Mouse (Mus musculus) MEL (cell line): ENCODE measurements around the gene Hps4. TPM values are rescaled to one million over a fixed set of nuclear protein-coding genes. Genes with fewer than 3 reads are reported as not detected.

Experiments used
- DNase-seq: peaks from one replicate; pipeline ENCODE4 v3.0.0; 2011; ENCODE audit warnings: low read depth, low spot score
- H3K27ac ChIP-seq: 2 replicates; pipeline ENCODE4 v1.5.1; 2012; ENCODE audit warnings: low read depth, mild to moderate bottlenecking, control low read depth, low read length, moderate library complexity; ENCODE audit not compliant: control insufficient read depth
- H3K27me3 ChIP-seq, 2 experiments: fragments of 150-350 bp in 1 of 2; sonication (generic) in 1 of 2; 2 replicates each; pipeline ENCODE4 v1.6.1; 2012; ENCODE audit warnings: low read length in 2 of 2, mild to moderate bottlenecking in 2 of 2, improper control_type of control experiment in 1 of 2, moderate library complexity in 1 of 2; ENCODE audit not compliant: insufficient read depth in 2 of 2, control insufficient read depth in 1 of 2
- H3K36me3 ChIP-seq, 2 experiments: 2 replicates each; pipeline ENCODE4 v1.6.1; 2012 to 2014; ENCODE audit warnings: low read length in 2 of 2, improper control_type of control experiment in 1 of 2, inconsistent platforms in 1 of 2, mild to moderate bottlenecking in 1 of 2; ENCODE audit not compliant: insufficient read depth in 2 of 2, control insufficient read depth in 1 of 2
- H3K4me1 ChIP-seq, 2 experiments: fragments of 150-350 bp in 1 of 2; sonication (generic) in 1 of 2; 2 replicates each; pipeline ENCODE4 v1.6.1; 2012; ENCODE audit warnings: low read length in 2 of 2, improper control_type of control experiment in 1 of 2, mild to moderate bottlenecking in 1 of 2; ENCODE audit not compliant: insufficient read depth in 2 of 2, control insufficient read depth in 1 of 2
- H3K4me3 ChIP-seq, 2 experiments: fragments of 150-350 bp in 1 of 2; sonication (generic) in 1 of 2; 2 replicates each; pipeline ENCODE4 v1.5.1; 2012; ENCODE audit warnings: low read depth in 2 of 2, low read length in 2 of 2, mild to moderate bottlenecking in 2 of 2, moderate library complexity in 2 of 2, control low read depth in 1 of 2, improper control_type of control experiment in 1 of 2; ENCODE audit not compliant: control insufficient read depth in 1 of 2, insufficient read depth in 1 of 2
- H3K79me2 ChIP-seq: 2 replicates; pipeline ENCODE4 v1.6.1; 2012; ENCODE audit warnings: mild to moderate bottlenecking, low read length, moderate library complexity; ENCODE audit not compliant: control insufficient read depth, poor library complexity, insufficient read depth
- H3K9ac ChIP-seq: 2 replicates; pipeline ENCODE4 v1.6.1; 2012; ENCODE audit warnings: low read depth, mild to moderate bottlenecking, control low read depth, low read length, moderate library complexity; ENCODE audit not compliant: control insufficient read depth, poor library complexity, severe bottlenecking
- H3K9me3 ChIP-seq: fragments of 150-350 bp; sonication (generic); replicated peaks from 2 replicates; pipeline ENCODE4 v1.6.1; 2012; ENCODE audit warnings: mild to moderate bottlenecking, low read length, improper control_type of control experiment, moderate library complexity; ENCODE audit not compliant: insufficient read depth
- BHLHE40 ChIP-seq: IDR thresholded peaks from 2 replicates; pipeline ENCODE4 v1.6.1; 2012; ENCODE audit warnings: low read depth, mild to moderate bottlenecking, inconsistent platforms, low read length, improper control_type of control experiment, borderline replicate concordance
- CHD2 ChIP-seq: IDR thresholded peaks from 2 replicates; pipeline ENCODE4 v1.6.1; 2011; ENCODE audit warnings: low read length, improper control_type of control experiment
- ELF1 ChIP-seq: IDR thresholded peaks from 2 replicates; pipeline ENCODE4 v1.6.1; 2014; ENCODE audit warnings: low read depth, mild to moderate bottlenecking, inconsistent platforms, low read length, improper control_type of control experiment, moderate library complexity
- GATA1 ChIP-seq: IDR thresholded peaks from 2 replicates; pipeline ENCODE4 v1.6.1; 2011; ENCODE audit warnings: low read depth, low read length, improper control_type of control experiment
- JUND ChIP-seq: IDR thresholded peaks from 2 replicates; pipeline ENCODE4 v1.6.1; 2011; ENCODE audit warnings: low read depth, mild to moderate bottlenecking, improper control_type of control experiment, low read length
- MAFK ChIP-seq: IDR thresholded peaks from 2 replicates; pipeline ENCODE4 v1.6.1; 2011; ENCODE audit warnings: low read depth, mild to moderate bottlenecking, low read length, improper control_type of control experiment, borderline replicate concordance
- MAX ChIP-seq: IDR thresholded peaks from 2 replicates; pipeline ENCODE4 v1.6.1; 2011; ENCODE audit warnings: low read length, improper control_type of control experiment
- MAZ ChIP-seq: IDR thresholded peaks from 2 replicates; pipeline ENCODE4 v1.6.1; 2012; ENCODE audit warnings: low read depth, mild to moderate bottlenecking, inconsistent platforms, low read length, improper control_type of control experiment
- MEF2A ChIP-seq: IDR thresholded peaks from 2 replicates; pipeline ENCODE4 v1.6.1; 2014; ENCODE audit warnings: low read depth, mild to moderate bottlenecking, inconsistent platforms, low read length, improper control_type of control experiment; ENCODE audit not compliant: poor library complexity, insufficient replicate concordance, severe bottlenecking; ENCODE audit errors: extremely low read depth
- MYB ChIP-seq: IDR thresholded peaks from 2 replicates; pipeline ENCODE4 v1.6.1; 2011; ENCODE audit warnings: mild to moderate bottlenecking, low read depth, low read length, improper control_type of control experiment
- NELFE ChIP-seq: IDR thresholded peaks from 2 replicates; pipeline ENCODE4 v1.6.1; 2011; ENCODE audit warnings: low read depth, low read length, improper control_type of control experiment
- POLR2A ChIP-seq, 2 experiments: IDR thresholded peaks; 2 replicates each; pipeline ENCODE4 v1.6.1; 2011 to 2012; ENCODE audit warnings: low read length in 2 of 2, mild to moderate bottlenecking in 2 of 2, control low read depth in 1 of 2, improper control_type of control experiment in 1 of 2, low read depth in 1 of 2, moderate library complexity in 1 of 2; ENCODE audit not compliant: control insufficient read depth in 1 of 2, insufficient read depth in 1 of 2, poor library complexity in 1 of 2
- POLR2AphosphoS2 ChIP-seq: IDR thresholded peaks from 2 replicates; pipeline ENCODE4 v1.6.1; 2011; ENCODE audit warnings: low read length, improper control_type of control experiment
- POLR2AphosphoS5 ChIP-seq: IDR thresholded peaks from 2 replicates; pipeline ENCODE4 v1.6.1; 2012; ENCODE audit warnings: low read depth, borderline replicate concordance, mild to moderate bottlenecking, inconsistent platforms, low read length, moderate library complexity, mixed read lengths
- RCOR1 ChIP-seq: IDR thresholded peaks from 2 replicates; pipeline ENCODE4 v1.6.1; 2012; ENCODE audit warnings: low read depth, mild to moderate bottlenecking, inconsistent platforms, low read length, improper control_type of control experiment
- SMC3 ChIP-seq: IDR thresholded peaks from 2 replicates; pipeline ENCODE4 v1.6.1; 2011; ENCODE audit warnings: low read depth, low read length, improper control_type of control experiment
- TCF12 ChIP-seq: IDR thresholded peaks from 2 replicates; pipeline ENCODE4 v1.6.1; 2014; ENCODE audit warnings: low read depth, mild to moderate bottlenecking, inconsistent platforms, low read length, improper control_type of control experiment, moderate library complexity
- UBTF ChIP-seq: IDR thresholded peaks from 2 replicates; pipeline ENCODE4 v1.6.1; 2012; ENCODE audit warnings: low read depth, mild to moderate bottlenecking, inconsistent platforms, low read length, improper control_type of control experiment, moderate library complexity, borderline replicate concordance; ENCODE audit not compliant: insufficient read depth
- USF1 ChIP-seq: IDR thresholded peaks from 2 replicates; pipeline ENCODE4 v1.6.1; 2014; ENCODE audit warnings: low read depth, mild to moderate bottlenecking, inconsistent platforms, low read length, improper control_type of control experiment, moderate library complexity
- USF2 ChIP-seq, 2 experiments: IDR thresholded peaks; 2 replicates each; pipeline ENCODE4 v1.6.1; 2011 to 2012; ENCODE audit warnings: improper control_type of control experiment in 2 of 2, low read length in 2 of 2, borderline replicate concordance in 1 of 2, inconsistent platforms in 1 of 2, low read depth in 1 of 2, mild to moderate bottlenecking in 1 of 2; ENCODE audit not compliant: insufficient read depth in 1 of 2
- ZC3H11A ChIP-seq: IDR thresholded peaks from 2 replicates; pipeline ENCODE4 v1.6.1; 2012; ENCODE audit warnings: low read depth, mild to moderate bottlenecking, inconsistent platforms, low read length, improper control_type of control experiment
- ZMIZ1 ChIP-seq: IDR thresholded peaks from 2 replicates; pipeline ENCODE4 v1.6.1; 2012; ENCODE audit warnings: low read depth, mild to moderate bottlenecking, inconsistent platforms, low read length, improper control_type of control experiment, moderate library complexity
- polyA plus RNA-seq, 2 experiments: library from polyadenylated mRNA; stranded (reverse) in 1 of 2; unstranded in 1 of 2; fragments of >175 nt in 1 of 2; fragments of >200 nt in 1 of 2; gene quantifications; 2 replicates each; pipeline versions ENCODE4 v1.2.1 to v1.2.4; 2012; ENCODE audit warnings: low replicate concordance in 2 of 2, low read depth in 1 of 2; ENCODE audit not compliant: insufficient read length in 2 of 2, insufficient read depth in 1 of 2, missing spikeins in 1 of 2
- total RNA-seq: library from RNA; depleted of rRNA; stranded (reverse); fragments of 300-350 nt; gene quantifications from 2 replicates; pipeline ENCODE4 v1.2.3, GENCODE M21; 2012

Gene Hps4
- total and polyA plus RNA-seq, 3 experiments: 37.1 to 41.7 TPM; not detected in 1

- Histone ChIP-seq H3K27me3 (no peaks in the 10 kb centered on the region), H3K9ac (no peak overlapping the region), H3K4me3 (no peak overlapping the region)
Observed at GRCm38 (mm10) chr5:112394415-112394763, 51.5 kb downstream of the Hps4 start.

DNA sequence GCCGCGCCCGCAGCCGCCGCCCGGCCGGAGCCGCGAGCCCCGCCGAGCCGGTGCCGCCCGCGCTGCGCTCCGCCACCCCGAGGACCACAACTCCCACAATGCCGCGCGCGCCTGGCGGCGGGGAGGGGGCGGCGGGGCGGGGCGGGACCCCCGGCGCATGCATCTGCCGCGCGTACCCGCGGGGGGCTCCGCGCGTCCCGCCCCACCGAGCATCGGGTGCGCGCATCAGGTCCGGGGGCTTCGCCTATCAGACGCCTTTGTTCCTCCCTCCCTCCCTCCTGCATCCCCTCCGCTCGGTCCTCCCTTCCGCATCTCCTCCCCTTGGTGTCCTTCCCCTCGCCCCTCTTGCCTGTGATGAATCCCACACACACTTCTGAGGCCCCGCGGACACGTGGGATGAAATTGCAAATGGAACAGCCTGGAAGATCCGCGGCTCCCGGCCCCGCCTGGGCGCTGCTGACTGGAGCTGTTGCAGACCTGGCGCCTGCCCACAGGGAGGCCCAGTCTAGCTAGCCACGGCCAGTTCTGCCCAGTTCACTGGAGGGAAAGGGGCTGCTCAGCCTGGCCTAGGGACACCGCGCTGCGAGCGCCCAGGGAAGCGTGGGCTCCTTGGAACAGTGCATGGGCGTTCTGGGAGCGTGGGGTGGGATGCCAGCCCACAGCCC lies 52.0 kb downstream of the Hps4 start, which contains the start of gene Asphd2:
Asphd2 (minus strand) TSS at position 88 of the 665 bp plus-strand sequence.
- Histone ChIP-seq H3K27ac (no peak within 1 kb of the TSS), H3K36me3 (no peaks in the 10 kb centered on the region), H3K4me1 (no peaks in the 10 kb centered on the region), H3K79me2 (no peaks in the 10 kb centered on the region), H3K4me3 (no peak within 1 kb of the TSS), H3K9me3 (no peaks in the 10 kb centered on the region), H3K9ac (no peak within 1 kb of the TSS), H3K27me3 (no peaks in the 10 kb centered on the region)
- no peak for DNase-seq
- TF ChIP-seq UBTF (no peak), NELFE (no peak), POLR2AphosphoS2 (no peak), SMC3 (no peak), JUND (no peak), MAZ (no peak), GATA1 (no peak), ZC3H11A (no peak), USF1 (no peak), ELF1 (no peak), MYB (no peak), USF2 (IDR thresholded peaks at IDR 0.05; ENCODE audit: borderline replicate concordance in 1 of 2, insufficient read depth in 1 of 2, low read depth in 1 of 2, low read length in 2 of 2) (no peak), MAX (no peak), MEF2A (no peak), ZMIZ1 (no peak), TCF12 (no peak), BHLHE40 (no peak)

More at GRCm38 (mm10) chr5:112394415-112394763, 51.5 kb downstream of the Hps4 start:
- no peak for DNase-seq
- Histone ChIP-seq H3K36me3 (no peaks in the 10 kb centered on the region), H3K79me2 (no peaks in the 10 kb centered on the region)
- TF ChIP-seq POLR2A (IDR thresholded peaks at IDR 0.05; ENCODE audit: control insufficient read depth in 1 of 2, insufficient read depth in 1 of 2, low read depth in 1 of 2, low read length in 2 of 2, poor library complexity in 1 of 2) (no peak), ZC3H11A (no peak), JUND (no peak), TCF12 (no peak), MAFK (no peak), RCOR1 (no peak), POLR2AphosphoS5 (no peak), USF1 (no peak), CHD2 (no peak), GATA1 (no peak)
- TF ChIP-seq, all 39 proteins: peak for 0
- Histone ChIP-seq H3K4me1 (no peaks in the 10 kb centered on the region), H3K9me3 (no peaks in the 10 kb centered on the region), H3K27ac (no peak overlapping the region)
